Mouse (Mus musculus) heart, postnatal 0 days (tissue): ENCODE measurements around the gene Usp39. TPM values are rescaled to one million over a fixed set of nuclear protein-coding genes. Genes with fewer than 3 reads are reported as not detected.

ENCODE experiments used
- ATAC-seq: fragments of 200-750 bp; cut with Nextera tagmentation; 2 replicates; pipeline ENCODE4 v1.8.0; 2017; ENCODE audit warnings: low read depth, moderate number of reproducible peaks, moderate library complexity; ENCODE audit not compliant: insufficient read depth
- DNase-seq: peaks from one replicate; pipeline ENCODE4 v3.0.0-alpha.2; 2016; ENCODE audit warnings: low spot score
- H3K27ac ChIP-seq: fragments of 300-500 bp; sonication (generic); 2 replicates; pipeline ENCODE4 v1.5.1; 2014; ENCODE audit warnings: low read depth, mild to moderate bottlenecking
- H3K27me3 ChIP-seq: fragments of 300-500 bp; sonication (generic); 2 replicates; pipeline ENCODE4 v1.6.1; 2014; ENCODE audit warnings: low read length, mixed read lengths; ENCODE audit not compliant: control insufficient read depth, insufficient read depth
- H3K36me3 ChIP-seq: fragments of 300-500 bp; sonication (generic); replicated peaks from 2 replicates; pipeline ENCODE4 v1.6.1; 2014; ENCODE audit warnings: low read length, mixed read lengths; ENCODE audit not compliant: control insufficient read depth, insufficient read depth
- H3K4me1 ChIP-seq: fragments of 300-500 bp; sonication (generic); 2 replicates; pipeline ENCODE4 v1.6.1; 2014; ENCODE audit warnings: antibody characterized with exemption; ENCODE audit not compliant: control insufficient read depth, insufficient read depth
- H3K4me2 ChIP-seq: fragments of 300-500 bp; sonication (generic); 2 replicates; pipeline ENCODE4 v1.6.1; 2014; ENCODE audit warnings: low read depth, mild to moderate bottlenecking, low read length, moderate library complexity
- H3K4me3 ChIP-seq: fragments of 300-500 bp; sonication (generic); 2 replicates; pipeline ENCODE4 v1.5.1; 2014; ENCODE audit warnings: low read depth, low read length
- H3K9ac ChIP-seq: fragments of 300-500 bp; sonication (generic); replicated peaks from 2 replicates; pipeline ENCODE4 v1.6.1; 2014; ENCODE audit warnings: low read depth, low read length, mixed read lengths
- H3K9me3 ChIP-seq: fragments of 300-500 bp; sonication (generic); replicated peaks from 2 replicates; pipeline ENCODE4 v1.6.1; 2016; ENCODE audit warnings: low read length; ENCODE audit not compliant: control insufficient read depth
- CTCF ChIP-seq: IDR thresholded peaks from 2 replicates; pipeline ENCODE4 v1.5.1; 2016; ENCODE audit warnings: antibody characterized with exemption, control low read depth, low read depth
- EP300 ChIP-seq: IDR thresholded peaks from 2 replicates; pipeline ENCODE4 v1.6.1; 2016; ENCODE audit warnings: antibody characterized with exemption, low read depth
- WGBS: fragments of 180-500 bp; shearing (Covaris S2); extraction: QIAGEN DNeasy Blood & Tissue Kit; methylation state at CpG from one replicate; pipeline ENCODE4 v1.1.7; 2014; 5-methylcytosine and 5-hydroxymethylcytosine counted together
- polyA plus RNA-seq: library from polyadenylated mRNA; unstranded; fragments of >200 nt; fragmentation: Nextera tagmentation; extraction: Ambion mirVana; gene quantifications from 2 replicates; pipeline ENCODE4 v1.2.1, GENCODE M21; 2015
- total RNA-seq: library from RNA; depleted of rRNA; stranded (reverse); fragments of >200 nt; gene quantifications from 2 replicates; pipeline ENCODE4 v1.2.3, GENCODE M21; 2014; ENCODE audit warnings: low replicate concordance

Usp39 gene
- total and polyA plus RNA-seq, 2 experiments from 2014 or later, result 16.9 to 50.9 TPM

DNA sequence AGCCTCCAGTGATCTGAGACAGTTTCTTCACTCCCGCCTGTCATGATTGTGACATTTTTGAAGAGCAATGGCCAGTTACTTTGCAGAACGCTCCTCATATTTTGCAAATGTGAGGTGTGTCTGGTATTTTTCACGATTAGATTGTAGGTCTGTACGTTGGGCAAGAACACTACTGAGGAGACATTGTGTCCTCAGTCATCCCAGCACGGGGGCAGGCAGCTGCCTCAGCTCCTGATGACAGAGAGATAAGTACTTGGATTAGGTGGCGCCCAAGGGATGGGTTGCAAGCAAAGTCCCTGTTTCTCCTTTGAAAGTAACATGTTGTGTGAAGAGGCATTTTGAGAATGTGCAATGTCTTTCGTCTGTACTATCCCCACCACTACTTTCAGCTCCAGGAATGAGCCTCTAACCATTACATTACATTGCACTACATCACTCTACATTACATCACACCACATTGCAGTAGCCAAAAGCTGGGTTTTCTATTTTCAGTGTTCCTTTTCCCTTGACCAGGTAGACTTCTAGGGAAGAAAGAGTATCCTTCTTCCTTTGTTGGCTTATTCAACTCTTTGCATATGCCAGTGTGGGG, 64.5 kb downstream of the Usp39 start:
- DNase-seq (no peak), ATAC-seq (no peak)
- no peaks in the 10 kb centered on the region for H3K36me3 ChIP-seq
- WGBS, result 36% methylated on average over 7 of the region's 7 CpGs
- no peak overlapping the region for H3K27ac ChIP-seq
- no peaks in the 10 kb centered on the region for H3K27me3 ChIP-seq
- no peak for TF ChIP-seq CTCF
- H3K4me1 ChIP-seq, result peaks cover 17% of the 10 kb centered on the region
- H3K9ac ChIP-seq, result no peak overlapping the region
- H3K9me3 ChIP-seq, result no peaks in the 10 kb centered on the region
- no peak overlapping the region for H3K4me3 ChIP-seq
- H3K4me2 ChIP-seq, result no peak overlapping the region

DNA sequence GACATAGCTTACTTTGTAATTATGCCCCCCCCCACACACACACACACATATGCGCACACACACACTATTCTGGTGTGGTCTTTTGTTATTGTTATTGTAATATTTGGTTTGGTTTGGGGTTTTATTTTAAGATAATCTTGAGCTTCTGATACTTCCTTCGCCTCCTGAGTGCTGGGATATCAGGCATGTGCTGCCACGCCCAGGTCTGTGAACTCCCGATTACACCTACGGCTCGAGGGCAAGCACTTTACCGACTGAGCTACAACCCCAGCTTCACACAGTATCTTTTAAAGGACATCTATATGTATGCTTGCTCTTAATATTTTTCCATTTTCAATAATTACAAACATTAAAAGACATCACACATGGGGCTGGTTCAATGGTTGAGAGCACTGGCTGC, 65.5 kb downstream of the Usp39 start:
- Histone ChIP-seq H3K9ac (no peak overlapping the region), H3K4me3 (no peak overlapping the region), H3K4me2 (no peak overlapping the region), H3K27me3 (no peaks in the 10 kb centered on the region), H3K36me3 (no peaks in the 10 kb centered on the region), H3K27ac (no peak overlapping the region), H3K9me3 (no peaks in the 10 kb centered on the region), H3K4me1 (peaks cover 17% of the 10 kb centered on the region)
- no peak for TF ChIP-seq CTCF
- no peak for TF ChIP-seq EP300
- no peak for DNase-seq
- 72% methylated on average over 7 of the region's 7 CpGs for WGBS
- no peak for ATAC-seq

DNA sequence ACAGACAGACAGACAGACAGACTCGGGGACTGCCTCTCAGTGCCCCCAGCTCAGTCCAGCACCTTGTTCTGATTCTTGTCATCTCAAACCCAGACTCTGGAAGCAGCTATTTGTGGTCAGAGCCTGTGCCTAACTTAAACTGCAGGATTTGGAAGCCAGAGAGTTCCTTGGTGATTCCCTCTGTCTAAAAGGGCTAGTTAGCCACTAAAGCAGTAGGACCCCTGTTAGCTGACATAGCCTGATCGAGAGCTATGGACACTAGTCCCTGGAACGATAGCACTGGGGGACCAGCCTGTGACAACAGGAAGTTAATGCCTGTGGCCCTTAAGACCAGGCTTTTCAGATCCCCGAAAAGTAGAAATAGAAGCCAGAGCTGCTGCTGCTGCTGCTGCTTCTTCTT, 66.1 kb downstream of the Usp39 start:
- H3K9me3 ChIP-seq, result no peaks in the 10 kb centered on the region
- no peak for DNase-seq
- H3K9ac ChIP-seq, result no peak overlapping the region
- H3K4me1 ChIP-seq, result peaks cover 17% of the 10 kb centered on the region
- 58% methylated on average over 4 of the region's 4 CpGs for WGBS
- H3K27ac ChIP-seq, result peak overlapping the region; percentile 89
- H3K27me3 ChIP-seq, result no peaks in the 10 kb centered on the region
- no peak for ATAC-seq
- no peaks in the 10 kb centered on the region for H3K36me3 ChIP-seq
- no peak overlapping the region for H3K4me3 ChIP-seq
- H3K4me2 ChIP-seq, result no peak overlapping the region
- TF ChIP-seq EP300 (no peak), CTCF (no peak)

DNA sequence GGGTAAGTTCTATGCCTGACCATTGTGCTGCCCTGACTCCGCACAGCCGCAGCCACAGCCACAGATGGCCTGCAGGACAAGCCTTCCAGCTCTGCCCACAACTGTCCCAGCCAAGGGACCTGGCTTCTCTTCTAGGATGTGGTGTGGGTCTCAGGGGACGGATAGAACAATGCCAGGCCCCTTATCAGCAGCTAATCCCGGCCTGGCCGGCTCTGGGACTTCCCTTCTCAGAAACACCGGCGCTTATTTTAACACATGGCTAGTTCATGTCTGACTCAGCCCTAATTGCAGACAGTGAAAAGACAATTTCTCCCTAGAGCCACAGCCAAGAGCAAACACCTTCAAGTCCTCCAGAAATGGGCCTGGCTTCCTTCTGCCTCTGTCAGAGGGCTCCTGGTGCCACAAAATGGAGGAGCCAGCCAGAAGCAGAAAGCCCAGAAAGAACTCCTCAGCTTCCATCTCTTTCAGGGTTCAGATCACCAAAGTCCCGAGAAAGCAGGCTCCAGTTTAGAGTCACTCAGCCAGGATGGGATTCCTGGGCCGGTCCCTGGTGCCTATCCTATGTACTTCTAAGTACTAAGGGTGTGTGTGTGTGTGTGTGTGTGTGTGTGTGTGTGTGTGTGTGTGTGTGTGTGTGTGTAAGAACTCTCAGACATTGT, 67.3 kb downstream of the Usp39 start:
- Histone ChIP-seq H3K27ac (peak overlapping the region; percentile 89), H3K9me3 (no peaks in the 10 kb centered on the region), H3K36me3 (no peaks in the 10 kb centered on the region), H3K4me2 (no peak overlapping the region), H3K27me3 (no peaks in the 10 kb centered on the region), H3K4me3 (no peak overlapping the region), H3K9ac (no peak overlapping the region), H3K4me1 (peaks cover 20% of the 10 kb centered on the region)
- peak; percentile 90 for TF ChIP-seq EP300
- TF ChIP-seq CTCF, result no peak
- 21% methylated on average over 9 of the region's 9 CpGs for WGBS
- ATAC-seq (peak; percentile 91), DNase-seq (peak; percentile 89)

DNA sequence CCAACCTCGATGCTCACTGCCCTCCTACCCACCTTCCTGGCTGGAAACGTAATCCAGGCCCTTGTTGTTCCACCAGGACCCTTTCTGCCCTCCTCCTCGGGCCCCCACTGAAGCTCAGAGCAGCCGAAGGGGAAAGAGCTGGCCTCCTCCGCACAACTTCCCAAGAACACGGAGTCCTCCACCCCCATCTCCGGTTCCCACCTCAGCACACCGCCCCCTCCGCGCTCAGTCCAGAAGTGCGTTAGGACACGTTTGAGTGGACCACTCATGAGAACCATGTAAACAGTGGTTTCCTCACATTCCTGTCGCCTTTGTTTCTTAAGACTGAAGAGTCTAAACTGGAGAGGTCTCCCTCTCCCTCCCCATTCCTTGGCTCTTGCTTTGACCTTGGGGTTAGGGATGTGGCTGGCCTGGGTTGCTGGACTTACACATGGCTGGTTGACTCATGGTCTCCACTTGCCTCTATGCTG, 68.0 kb downstream of the Usp39 start:
- Histone ChIP-seq H3K9ac (no peak overlapping the region), H3K36me3 (no peaks in the 10 kb centered on the region), H3K9me3 (no peaks in the 10 kb centered on the region), H3K4me1 (peaks cover 23% of the 10 kb centered on the region), H3K4me2 (no peak overlapping the region), H3K4me3 (no peak overlapping the region), H3K27me3 (no peaks in the 10 kb centered on the region), H3K27ac (peak overlapping the region; percentile 89)
- peak; percentile 61 for ATAC-seq
- no peak for DNase-seq
- TF ChIP-seq EP300 (no peak; the same call in 1 of the 2 replicates), CTCF (peak; percentile 8; the same call in 1 of the 2 replicates)
- 66% methylated on average over 13 of the region's 13 CpGs for WGBS

DNA sequence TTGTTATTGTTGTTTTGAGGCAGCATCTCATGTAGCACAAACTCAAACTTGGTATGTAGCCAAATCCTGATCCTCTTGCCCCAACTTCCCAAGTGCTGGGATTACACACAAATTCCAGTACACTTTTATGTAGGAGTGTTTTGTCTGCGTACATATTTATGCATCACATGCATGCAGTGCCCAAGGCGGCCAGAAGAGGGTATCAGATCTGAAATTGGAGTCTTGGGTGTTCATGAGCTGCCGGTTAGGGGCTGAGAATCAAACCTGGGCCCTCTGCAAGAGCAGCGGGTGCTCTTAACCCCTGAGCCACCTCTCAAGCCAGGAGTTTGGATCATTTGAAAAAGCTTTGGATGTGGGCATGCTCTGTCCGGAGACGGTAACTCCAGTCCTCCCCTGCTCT, 68.8 kb downstream of the Usp39 start:
- no peaks in the 10 kb centered on the region for H3K9me3 ChIP-seq
- peak overlapping the region; percentile 89 for H3K27ac ChIP-seq
- no peak overlapping the region for H3K4me3 ChIP-seq
- DNase-seq (no peak), ATAC-seq (no peak)
- H3K36me3 ChIP-seq, result no peaks in the 10 kb centered on the region
- no peak overlapping the region for H3K4me2 ChIP-seq
- peaks cover 23% of the 10 kb centered on the region for H3K4me1 ChIP-seq
- WGBS, result 88% methylated on average over 6 of the region's 6 CpGs
- H3K27me3 ChIP-seq, result no peaks in the 10 kb centered on the region
- TF ChIP-seq EP300, result no peak
- TF ChIP-seq CTCF, result no peak
- H3K9ac ChIP-seq, result no peak overlapping the region
